Mouse (Mus musculus) frontal cortex, postnatal 36 days (tissue): ENCODE measurements around the gene Ap1g1.

Source experiments
- DNase-seq, 2 experiments: peaks; one replicate each; pipeline ENCODE4 v3.0.0; 2022; ENCODE audit warnings: low spot score in 2 of 2

The Ap1g1 gene

DNA sequence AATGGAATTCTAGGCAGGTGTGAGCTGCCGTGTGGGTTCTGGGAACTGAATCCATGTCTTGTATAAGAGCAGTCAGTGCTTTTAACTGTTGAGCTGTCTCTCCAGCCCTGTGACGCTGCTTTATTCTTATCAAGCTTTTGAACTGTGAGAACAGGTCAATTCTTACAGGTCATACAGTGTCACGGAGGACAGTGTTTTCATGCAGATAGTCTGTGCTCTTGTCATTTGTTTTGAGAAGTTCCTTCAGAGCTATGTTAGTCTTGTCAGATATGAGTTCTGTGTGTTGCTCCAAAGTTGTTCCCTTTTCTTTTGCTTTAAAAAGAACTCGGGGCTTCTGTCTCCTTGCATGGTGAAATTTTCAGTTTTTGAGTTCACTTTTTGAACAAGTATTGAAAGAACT is 2.2 kb downstream of the Ap1g1 start:
- no peak for DNase-seq

GRCm38 (mm10) chr8:109790938-109791337 is 12.6 kb downstream of the Ap1g1 start:
- no peak for DNase-seq

DNA sequence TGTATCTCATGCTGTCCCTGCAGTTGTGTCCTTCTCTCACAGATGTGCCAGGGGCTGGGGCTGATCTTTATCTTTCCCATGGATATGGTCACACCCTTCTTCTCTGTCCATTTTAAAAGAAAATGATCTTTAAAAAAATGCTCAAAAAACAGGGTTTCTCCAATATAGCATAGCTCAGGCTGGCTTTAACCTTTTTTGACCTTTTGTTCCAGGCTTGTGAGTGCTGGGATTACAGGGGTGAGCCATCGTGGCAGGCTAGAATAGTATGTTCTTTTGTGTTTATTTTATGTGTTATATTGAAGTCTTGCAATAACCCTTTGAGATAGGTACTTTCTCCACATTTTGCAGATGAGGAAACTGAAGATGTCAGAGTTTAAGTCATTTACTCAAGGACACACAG is 16.8 kb downstream of the Ap1g1 start:
- no peak for DNase-seq

- no peak for DNase-seq
These were observed 20.4 kb downstream of the Ap1g1 start for GRCm38 (mm10) chr8:109798721-109799120.

- no peak for DNase-seq
These were observed 20.9 kb downstream of the Ap1g1 start for GRCm38 (mm10) chr8:109799245-109799644.

GRCm38 (mm10) chr8:109800325-109800724 is 22.0 kb downstream of the Ap1g1 start:
- DNase-seq, result no peak

DNA sequence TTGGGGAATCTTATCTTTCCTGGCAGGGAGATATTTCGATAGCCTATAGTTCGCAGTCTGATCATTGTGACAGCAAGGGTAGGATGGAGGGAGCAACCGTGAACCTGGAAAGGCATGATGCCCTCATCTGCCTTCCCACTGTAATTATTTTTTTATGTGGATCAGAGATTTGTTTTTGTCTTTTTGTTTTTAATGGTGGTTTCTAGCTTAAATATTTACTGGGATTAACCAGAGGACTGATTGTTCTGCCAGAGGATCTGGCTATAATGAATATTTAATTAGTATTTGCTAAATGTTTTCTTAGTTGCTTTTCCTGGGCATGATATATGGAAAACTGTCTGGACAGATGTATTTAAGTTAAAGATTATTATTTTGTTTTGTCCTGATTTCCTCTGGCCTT is 24.9 kb downstream of the Ap1g1 start:
- DNase-seq, result no peak

DNA sequence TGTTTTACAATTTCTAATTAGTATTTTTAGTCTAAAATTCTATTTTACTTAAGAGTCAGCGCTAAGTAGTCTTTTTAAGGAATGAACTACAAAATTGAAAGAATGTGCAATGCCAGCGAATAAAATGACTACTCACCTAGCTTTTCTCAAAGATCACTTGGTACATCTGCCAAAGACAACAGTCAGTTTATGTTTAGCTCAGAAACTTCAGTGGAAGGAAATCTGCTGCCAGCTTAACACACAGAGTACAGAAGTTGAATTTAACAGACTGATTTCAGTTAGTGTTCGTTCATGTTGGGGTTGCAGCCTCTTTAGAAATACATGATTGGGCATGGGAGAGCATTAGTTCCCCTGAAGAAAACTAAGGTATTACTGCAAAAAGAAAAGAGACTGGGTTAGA is 25.4 kb downstream of the Ap1g1 start:
- no peak for DNase-seq

DNA sequence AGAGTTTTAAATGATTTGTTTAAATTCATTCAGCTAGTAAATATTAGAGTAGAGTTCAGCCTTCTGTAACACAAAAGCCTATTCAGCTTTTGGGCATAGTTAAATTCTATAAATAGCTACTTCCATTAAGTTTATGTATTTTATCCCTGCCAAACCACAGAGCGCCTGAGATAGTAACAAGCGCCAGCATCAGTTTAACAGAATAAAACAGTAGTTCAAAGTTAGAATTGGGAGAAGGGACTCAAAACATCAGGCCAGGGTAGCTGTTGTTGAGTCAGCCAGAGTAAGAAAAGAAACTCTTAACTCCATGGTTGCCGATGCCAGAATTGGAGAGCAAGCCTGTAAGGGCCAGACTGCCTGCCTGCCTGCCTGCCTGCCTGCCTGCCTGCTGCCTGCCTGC is 28.2 kb downstream of the Ap1g1 start:
- no peak for DNase-seq

GRCm38 (mm10) chr8:109807401-109808119 is 29.2 kb downstream of the Ap1g1 start:
- DNase-seq, result peak; percentile 15 to 46

- DNase-seq, result no peak
These were observed 29.7 kb downstream of the Ap1g1 start for GRCm38 (mm10) chr8:109808120-109808447.

DNA sequence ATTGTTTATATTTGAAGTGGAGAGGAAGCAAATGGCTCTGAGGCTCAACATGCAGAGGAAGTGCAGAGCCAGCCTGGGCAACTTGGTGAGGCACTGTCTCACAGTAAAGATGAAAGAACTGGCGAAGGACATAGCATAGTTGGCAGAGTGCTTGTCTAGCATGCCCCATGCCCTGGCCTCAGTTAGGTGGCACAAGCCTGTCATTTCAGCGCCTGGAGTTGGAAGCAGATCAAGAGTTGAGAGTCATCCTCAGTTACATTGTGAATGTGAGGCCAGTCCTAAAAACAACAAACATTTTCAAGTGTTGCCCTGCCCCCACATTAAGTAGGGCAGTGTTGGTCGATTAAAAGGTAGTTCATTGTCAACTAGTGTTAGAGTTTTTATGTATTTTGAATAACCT is 32.1 kb downstream of the Ap1g1 start:
- DNase-seq, result no peak

DNA sequence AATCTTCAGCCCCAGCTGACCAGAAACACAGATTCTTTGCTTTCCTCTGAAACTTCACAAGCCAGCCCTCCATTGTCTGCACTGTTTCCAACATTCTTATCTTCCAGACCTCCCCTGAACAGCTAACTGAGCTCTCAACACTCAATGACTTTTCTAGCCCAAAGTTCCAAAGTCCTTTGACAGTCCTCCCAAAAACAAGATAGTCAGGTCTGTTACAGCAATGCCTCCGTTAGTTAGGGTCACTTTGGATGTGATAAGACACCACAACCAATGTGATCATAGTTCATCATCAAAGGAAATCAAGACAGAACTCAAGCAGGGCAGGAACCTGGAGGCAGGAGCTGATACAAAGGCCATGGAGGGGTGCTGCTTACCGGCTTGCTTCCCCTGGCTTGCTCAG is 36.9 kb downstream of the Ap1g1 start:
- no peak for DNase-seq

DNA sequence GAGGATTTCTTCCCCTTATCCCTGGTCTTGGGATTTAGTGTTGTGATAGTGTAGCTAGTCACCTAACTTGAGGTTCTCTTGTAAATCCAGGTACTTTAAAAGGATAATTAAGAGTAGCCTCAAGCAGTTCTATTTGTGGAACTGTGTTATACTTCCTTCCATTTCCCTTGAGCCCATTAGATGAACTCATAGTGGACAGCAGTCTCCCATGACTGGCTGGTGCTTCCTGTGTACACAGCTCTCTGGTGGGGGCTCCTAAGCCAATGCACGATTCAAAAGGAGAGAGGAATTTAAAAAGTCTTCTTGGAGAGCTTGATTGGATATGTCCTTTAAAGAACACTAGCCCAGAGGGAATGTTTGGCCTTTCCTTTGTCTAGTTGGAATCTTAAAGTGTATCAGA is 39.6 kb downstream of the Ap1g1 start:
- no peak for DNase-seq

DNA sequence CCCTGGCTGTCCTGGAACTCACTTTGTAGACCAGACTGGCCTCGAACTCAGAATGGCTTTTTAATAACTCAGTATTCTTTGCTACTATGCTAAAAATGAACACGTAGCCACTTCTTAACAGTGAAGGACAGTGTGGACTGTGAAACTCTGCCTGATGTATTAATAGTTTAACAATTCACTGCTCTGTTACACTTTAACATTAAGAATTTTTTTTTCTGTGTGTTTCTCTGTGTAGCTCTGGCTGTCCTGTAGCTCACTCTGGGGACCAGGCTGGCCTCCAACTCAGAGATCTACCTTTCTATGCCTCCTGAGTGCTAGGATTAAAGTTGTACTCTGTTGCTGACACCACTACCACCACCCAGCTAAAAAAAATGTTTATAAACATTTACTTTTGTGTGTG is 45.2 kb downstream of the Ap1g1 start:
- DNase-seq, result no peak

GRCm38 (mm10) chr8:109839822-109840221 is 61.5 kb downstream of the Ap1g1 start:
- no peak for DNase-seq

DNA sequence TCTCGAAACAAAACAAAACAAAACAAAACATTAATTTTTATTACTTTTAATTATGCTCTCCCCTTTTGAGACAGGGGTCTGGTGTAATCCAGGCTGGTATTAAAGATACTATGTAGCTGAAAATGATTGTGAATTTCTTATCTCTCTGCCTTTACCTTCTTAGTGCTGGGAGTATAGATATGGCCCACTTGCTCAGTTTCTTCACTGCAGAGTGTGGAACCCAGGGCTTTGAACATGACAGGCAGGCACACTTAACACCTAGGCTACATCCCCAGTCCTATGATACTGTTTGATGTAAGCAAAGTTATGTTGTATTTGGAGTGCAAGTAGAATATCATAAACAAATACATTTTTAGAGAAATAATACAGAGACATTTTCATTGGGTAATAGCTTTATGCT is 64.1 kb downstream of the Ap1g1 start:
- no peak for DNase-seq

DNA sequence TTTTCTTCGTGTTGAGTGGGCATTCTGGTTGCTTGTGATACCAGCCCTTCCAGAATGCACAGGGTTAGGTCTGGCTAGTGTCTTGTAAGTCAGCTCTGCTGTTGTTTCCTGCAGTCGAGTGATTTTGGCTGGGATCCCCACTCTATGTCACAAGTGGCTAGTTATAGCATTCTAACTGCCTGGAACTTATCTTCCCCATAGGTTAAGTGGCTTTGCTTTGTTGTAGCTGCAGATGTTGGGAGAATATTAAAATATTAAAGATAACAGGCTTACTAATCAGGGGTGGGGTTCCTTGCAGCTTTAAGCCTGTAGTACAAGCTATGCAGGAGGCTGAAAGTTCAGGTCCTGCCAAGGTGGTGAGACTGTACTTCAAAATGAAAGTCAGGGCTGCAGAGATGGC is 69.5 kb downstream of the Ap1g1 start:
- no peak for DNase-seq

DNA sequence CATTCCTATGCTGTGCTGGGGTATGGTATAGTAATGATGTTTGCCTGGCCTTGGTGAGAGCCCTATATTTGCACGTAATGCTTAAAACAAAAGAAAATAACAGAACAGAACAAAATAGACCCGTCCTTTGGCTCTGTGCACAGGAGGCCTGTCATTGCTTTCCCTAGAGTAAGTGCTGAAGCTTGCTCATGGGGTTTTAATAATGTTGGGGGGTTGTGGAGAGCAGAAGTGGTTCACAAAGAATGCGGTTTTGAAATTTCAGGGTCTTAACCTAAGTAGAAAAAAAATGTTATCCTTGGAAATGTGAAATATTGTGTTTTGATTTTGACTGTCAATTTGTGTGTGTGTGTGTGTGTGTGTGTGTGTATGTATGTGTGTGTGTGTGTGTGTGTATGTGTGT is 70.6 kb downstream of the Ap1g1 start:
- no peak for DNase-seq

- peak; percentile 49 to 76 for DNase-seq
These were observed 75.1 kb downstream of the Ap1g1 start for GRCm38 (mm10) chr8:109853423-109853822.

DNA sequence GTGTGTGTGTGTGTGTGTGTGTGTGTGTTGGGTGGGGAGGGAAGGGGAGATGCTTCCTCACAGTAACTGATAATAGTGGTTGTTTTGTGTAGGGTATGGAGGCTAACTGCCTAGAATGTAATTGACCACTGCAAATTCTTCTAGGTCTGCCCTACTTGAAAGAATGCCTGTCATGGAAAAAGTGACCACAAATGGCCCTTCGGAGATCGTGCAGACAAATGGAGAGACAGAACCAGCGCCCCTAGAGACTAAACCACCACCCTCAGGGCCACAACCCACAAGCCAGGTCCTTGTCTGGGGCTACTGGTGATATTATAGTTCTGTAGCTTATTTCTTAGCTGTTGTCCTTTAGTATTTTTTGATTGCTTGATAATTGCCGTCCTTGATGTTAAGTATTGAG is 76.2 kb downstream of the Ap1g1 start:
- no peak for DNase-seq

DNA sequence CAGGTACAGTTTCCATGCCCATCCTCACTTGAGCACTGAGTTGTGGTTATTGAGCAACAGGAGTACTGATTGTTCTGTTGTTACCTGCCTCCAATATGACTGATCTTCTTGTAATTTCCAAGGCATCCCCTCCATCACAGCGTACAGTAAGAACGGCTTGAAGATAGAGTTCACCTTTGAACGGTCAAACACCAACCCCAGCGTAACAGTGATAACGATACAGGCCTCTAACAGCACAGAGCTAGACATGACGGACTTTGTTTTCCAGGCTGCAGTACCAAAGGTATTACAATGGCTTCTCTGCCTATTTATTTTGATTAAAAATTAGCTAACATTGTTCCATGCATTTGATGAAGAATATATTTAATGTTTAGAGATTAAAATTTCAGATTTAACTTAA is 77.1 kb downstream of the Ap1g1 start:
- no peak for DNase-seq

DNA sequence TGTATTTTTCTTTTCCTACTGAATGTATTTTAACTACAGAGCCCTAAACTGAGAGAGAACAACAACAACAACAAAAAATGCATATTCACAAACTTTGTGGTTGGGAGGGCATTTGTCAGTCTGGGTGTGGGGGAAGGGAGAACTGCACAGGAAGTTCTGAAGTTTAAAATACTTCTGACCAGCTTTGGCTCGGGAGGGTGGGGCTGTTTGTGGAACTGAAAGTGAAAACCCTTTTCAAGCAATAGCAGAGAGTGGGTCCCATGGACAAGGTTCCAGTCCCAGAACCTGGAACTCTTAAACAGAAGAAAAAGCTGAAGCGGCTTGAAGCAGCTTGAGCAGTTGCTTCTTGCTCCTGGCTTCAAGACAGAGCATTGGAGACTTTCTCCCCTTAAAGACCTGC is 85.0 kb downstream of the Ap1g1 start:
- DNase-seq, result no peak

- DNase-seq, result no peak
These were observed 86.4 kb downstream of the Ap1g1 start for GRCm38 (mm10) chr8:109864798-109865197.
